Mouse (Mus musculus): ENCODE data around the gene Trim37. TPM values are rescaled to one million over a fixed set of nuclear protein-coding genes. Genes with fewer than 3 reads are reported as not detected.
A peak's percentile ranks its signal among the peaks of the same experiment; 100 is the strongest.

Gene Trim37
- 10.5 TPM in 2 replicates for polyA plus RNA-seq (2012; ENCODE audit: insufficient read depth, insufficient read length, missing spikeins)

DNA sequence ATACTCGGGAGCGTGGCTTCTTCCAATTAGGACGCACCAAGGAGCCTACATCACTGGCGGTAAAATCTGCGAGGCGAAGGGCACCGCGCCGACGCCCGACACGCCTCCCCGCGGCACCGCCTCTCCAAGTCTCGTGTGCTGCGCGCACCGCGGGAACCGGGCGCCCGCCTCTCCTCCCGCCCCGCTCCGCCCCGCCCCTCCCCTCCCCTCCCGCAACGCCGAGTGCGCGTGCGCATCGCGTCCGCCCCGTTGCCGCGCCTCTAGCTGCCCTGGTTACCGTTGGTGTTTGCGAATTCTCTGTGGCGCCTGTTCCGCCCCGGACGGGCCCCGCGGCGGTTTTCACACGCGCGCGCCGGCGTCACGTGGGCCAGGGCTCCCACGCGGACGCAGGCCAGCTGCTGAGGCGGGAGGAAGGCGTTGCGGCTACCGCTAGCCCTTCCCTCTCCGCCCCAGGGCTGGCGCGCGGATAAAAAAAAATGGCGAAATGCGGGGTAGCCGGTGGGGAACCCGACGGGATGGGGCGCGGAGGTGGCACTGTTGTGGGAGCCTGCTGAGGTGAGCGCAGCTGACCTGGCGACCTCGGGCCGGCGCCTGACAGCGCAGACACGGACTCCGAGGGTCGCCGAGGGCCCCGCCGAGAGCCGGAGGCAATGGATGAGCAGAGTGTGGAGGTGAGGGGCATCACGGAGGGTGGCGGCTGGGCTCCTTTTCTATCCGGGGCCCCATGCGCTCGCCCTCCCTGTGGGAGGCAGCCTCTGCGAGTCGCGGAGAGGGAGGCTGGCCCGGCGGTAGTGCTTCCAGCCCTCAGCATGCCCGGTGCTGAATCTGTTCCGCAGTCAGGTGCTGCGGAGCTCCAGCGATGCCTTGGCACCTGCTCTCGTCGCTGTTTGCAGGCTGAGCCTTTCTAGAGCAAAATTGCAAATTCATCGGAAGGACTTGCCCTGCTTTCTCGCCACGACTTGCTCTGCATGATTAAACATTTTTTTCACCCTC, at the start of gene Trim37:
TSS of gene Trim37 (plus strand) at position 254 of the 993 bp plus-strand sequence.
- Histone ChIP-seq H3K27ac (ENCODE audit: insufficient read depth, low read depth, low read length) (peak within 1 kb of the TSS; percentile 72), H3K4me1 (ENCODE audit: control insufficient read depth, insufficient read depth, low read length) (peaks cover 10% of the 10 kb centered on the region; the same call in 1 of the 2 replicates), H3K4me3 (ENCODE audit: insufficient read depth, low read length) (peak within 1 kb of the TSS; percentile 97)
- TF ChIP-seq POLR2A (IDR thresholded peaks at IDR 0.05; ENCODE audit: borderline replicate concordance, low read depth, low read length) (no peak), CTCF (IDR thresholded peaks at IDR 0.05; ENCODE audit: low read depth, low read length) (no peak)

DNA sequence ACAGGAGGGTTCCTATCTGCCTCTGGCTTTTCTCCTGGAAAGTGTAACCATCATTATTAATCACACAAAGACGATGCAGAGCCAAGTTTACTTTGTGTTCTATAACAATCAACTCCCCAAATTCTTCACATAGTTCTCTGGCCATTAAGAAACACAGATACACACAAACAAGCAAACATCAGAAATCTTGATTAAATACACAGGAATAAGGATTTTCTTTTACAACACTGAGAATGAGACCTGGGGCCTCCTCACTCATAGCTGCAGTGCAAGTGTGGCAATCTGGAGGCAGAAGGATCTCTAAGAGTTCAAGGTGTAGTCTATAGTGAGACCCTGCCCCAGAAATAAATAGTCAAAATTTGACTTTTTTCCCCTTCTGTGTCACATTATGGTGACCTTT, 43.2 kb upstream of the Trim37 start:
- Histone ChIP-seq H3K27ac (ENCODE audit: insufficient read depth, low read depth, low read length) (no peak overlapping the region), H3K4me1 (ENCODE audit: control insufficient read depth, insufficient read depth, low read length) (peaks cover 15% of the 10 kb centered on the region), H3K4me3 (ENCODE audit: insufficient read depth, low read length) (no peak overlapping the region)
- TF ChIP-seq POLR2A (IDR thresholded peaks at IDR 0.05; ENCODE audit: borderline replicate concordance, low read depth, low read length): no peak
- TF ChIP-seq CTCF (IDR thresholded peaks at IDR 0.05; ENCODE audit: low read depth, low read length): no peak

DNA sequence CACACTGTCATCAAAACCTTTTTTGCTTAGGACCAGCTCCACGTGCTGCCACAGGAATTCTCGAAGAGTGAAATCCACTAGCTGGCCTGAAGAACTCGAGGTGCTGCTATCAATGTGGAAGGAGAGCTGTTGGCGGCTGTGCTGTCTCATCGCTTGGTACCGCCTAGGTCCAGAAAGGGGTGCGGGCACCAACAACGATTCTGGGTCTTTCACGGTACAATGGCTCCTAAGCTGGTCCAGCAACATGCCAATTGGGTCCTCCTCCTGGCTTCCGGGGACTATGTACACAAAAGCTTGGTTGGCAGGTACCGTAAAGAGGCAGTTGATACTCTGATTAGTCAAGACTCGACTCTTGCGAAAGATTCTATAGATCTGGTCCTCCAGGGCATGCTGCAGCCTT, 41.4 kb upstream of the Trim37 start:
- no peak for TF ChIP-seq CTCF (IDR thresholded peaks at IDR 0.05; ENCODE audit: low read depth, low read length)
- TF ChIP-seq POLR2A (IDR thresholded peaks at IDR 0.05; ENCODE audit: borderline replicate concordance, low read depth, low read length): no peak
- peaks cover 15% of the 10 kb centered on the region for H3K4me1 ChIP-seq (ENCODE audit: control insufficient read depth, insufficient read depth, low read length)
- peak overlapping the region; percentile 78 for H3K4me3 ChIP-seq (ENCODE audit: insufficient read depth, low read length)
- no peak overlapping the region for H3K27ac ChIP-seq (ENCODE audit: insufficient read depth, low read depth, low read length)

DNA sequence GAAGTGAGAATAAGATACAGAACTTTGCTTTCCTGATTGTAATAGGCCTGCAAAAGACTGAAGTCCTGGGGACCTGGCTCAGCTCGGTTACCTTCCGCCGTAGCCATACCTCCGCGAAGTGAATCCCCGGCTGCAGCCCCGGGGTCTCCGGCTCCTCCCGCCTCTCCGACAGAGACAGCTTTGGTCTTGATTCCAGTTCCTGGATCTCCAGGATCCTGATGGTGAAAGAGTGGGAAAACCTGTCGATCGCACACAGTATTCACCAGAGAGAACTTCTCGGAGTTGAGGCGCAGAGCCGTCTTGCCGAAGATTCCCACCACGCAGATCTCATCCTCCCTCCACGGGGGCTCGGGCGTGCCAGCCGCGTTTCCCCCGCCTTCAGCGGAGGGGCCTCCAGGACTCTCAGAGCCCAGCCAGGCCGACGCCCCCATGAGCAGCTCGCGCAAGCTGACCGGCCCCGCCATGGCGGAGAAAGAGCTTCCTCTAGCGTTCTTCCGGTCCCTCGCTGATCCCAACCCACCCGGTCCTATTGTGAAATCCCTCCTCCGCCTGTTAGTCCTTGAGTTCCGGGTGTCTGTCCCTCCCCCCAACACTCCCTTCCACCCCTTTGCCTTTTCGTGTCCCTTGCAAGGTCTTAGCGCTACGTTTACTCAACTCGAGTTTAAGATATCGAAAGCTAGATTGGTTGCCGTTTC, 40.4 kb upstream of the Trim37 start, which contains the start of gene Smg8:
TSS of gene Smg8 (minus strand) at position 485 of the 695 bp plus-strand sequence.
- peak within 1 kb of the TSS; percentile 41 for H3K27ac ChIP-seq (ENCODE audit: insufficient read depth, low read depth, low read length)
- peak within 1 kb of the TSS; percentile 78 for H3K4me3 ChIP-seq (ENCODE audit: insufficient read depth, low read length)
- TF ChIP-seq CTCF (IDR thresholded peaks at IDR 0.05; ENCODE audit: low read depth, low read length) (no peak), POLR2A (IDR thresholded peaks at IDR 0.05; ENCODE audit: borderline replicate concordance, low read depth, low read length) (0 out of 2 replicates have a peak, but pooled peaks have one; percentile 52)
- peaks cover 15% of the 10 kb centered on the region for H3K4me1 ChIP-seq (ENCODE audit: control insufficient read depth, insufficient read depth, low read length)

DNA sequence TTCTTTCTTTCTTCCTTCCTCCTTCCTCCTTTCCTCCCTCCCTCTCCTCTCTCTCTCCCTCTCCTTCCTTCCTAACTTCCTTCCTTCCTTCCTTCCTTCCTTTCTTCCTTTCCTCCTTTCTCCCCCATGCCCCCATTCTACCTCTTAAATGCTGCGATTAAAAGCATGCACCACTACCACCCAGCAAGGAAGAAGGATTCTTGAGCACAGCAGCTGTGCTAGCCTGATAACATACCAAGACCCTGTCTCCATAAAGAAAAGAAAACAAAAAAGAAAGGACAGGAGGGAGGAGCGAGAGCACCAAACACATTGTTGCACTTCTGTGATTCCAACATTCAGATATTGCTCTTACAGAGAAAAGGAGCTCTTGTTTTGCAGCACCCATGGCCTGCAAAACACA, 39.7 kb upstream of the Trim37 start:
- Histone ChIP-seq H3K27ac (ENCODE audit: insufficient read depth, low read depth, low read length) (no peak overlapping the region), H3K4me1 (ENCODE audit: control insufficient read depth, insufficient read depth, low read length) (peaks cover 15% of the 10 kb centered on the region), H3K4me3 (ENCODE audit: insufficient read depth, low read length) (peak overlapping the region; percentile 78)
- no peak for TF ChIP-seq POLR2A (IDR thresholded peaks at IDR 0.05; ENCODE audit: borderline replicate concordance, low read depth, low read length)
- TF ChIP-seq CTCF (IDR thresholded peaks at IDR 0.05; ENCODE audit: low read depth, low read length): no peak

DNA sequence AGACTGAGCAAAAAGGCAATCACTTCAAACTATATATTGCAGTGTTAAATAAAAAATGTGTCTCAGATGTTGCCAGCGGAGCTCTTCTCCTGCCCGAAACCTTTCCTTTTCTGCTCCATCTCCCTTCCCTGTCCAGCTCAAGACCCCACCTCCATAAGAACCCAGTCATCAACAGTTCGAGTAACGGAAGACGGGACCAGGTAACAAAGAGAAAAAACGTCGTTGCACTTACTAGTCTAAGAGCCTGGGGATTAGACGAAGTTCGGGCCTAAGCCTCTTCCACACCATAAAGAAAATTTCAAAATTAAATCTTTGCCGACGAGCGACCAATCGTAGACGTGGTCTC, 18.5 kb upstream of the Trim37 start, which contains the start of gene Prr11:
TSS of gene Prr11 (minus strand) at position 300 of the 346 bp plus-strand sequence.
- TF ChIP-seq CTCF (IDR thresholded peaks at IDR 0.05; ENCODE audit: low read depth, low read length) (no peak), POLR2A (IDR thresholded peaks at IDR 0.05; ENCODE audit: borderline replicate concordance, low read depth, low read length) (no peak)
- H3K4me3 ChIP-seq (ENCODE audit: insufficient read depth, low read length): peak within 1 kb of the TSS; percentile 70

DNA sequence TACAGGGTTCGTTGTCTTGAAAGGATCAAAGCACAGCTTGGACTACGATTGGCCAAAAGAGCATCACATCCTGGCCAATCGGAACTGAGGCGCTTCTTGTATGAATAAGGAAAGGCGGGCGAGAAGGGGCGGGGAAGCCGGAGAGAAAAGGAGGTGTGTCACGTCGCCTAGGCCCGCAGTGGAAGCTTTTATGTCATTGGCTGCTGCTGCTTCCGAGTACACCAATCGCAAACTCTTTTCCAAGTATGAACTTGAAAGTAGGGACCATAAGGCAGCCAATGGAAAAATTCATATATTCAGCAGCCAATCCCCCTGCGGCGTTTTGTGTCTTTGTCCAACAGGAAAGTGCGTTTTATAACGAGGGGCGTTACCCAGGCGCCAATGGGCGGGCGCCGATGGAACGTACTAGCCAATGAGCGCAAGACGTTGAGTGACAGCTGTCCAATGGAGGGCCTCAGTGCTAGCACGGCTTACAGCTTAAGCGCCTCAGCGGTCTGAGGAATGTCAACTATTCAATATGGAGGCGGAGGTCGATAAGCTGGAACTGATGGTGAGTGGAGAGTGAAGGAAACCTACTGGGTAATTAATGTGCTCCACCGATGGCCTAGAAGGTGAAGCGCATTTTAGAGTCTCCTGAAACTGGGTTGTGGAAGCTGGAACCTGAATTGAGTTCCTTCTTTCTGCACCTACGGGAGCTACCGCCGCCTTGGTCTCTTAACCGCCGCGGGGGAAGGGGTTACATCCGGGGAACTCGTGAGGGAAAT, 17.9 kb upstream of the Trim37 start, which contains the start of gene Ska2:
TSS of gene Ska2 (plus strand) at position 480 of the 764 bp plus-strand sequence.
- H3K27ac ChIP-seq (ENCODE audit: insufficient read depth, low read depth, low read length): peak within 1 kb of the TSS; percentile 69
- no peak for TF ChIP-seq CTCF (IDR thresholded peaks at IDR 0.05; ENCODE audit: low read depth, low read length)
- no peak for TF ChIP-seq POLR2A (IDR thresholded peaks at IDR 0.05; ENCODE audit: borderline replicate concordance, low read depth, low read length)
- H3K4me3 ChIP-seq (ENCODE audit: insufficient read depth, low read length): peak within 1 kb of the TSS; percentile 70
- peaks cover 2% of the 10 kb centered on the region for H3K4me1 ChIP-seq (ENCODE audit: control insufficient read depth, insufficient read depth, low read length)

More for the DNA sequence above, 18.5 kb upstream of the Trim37 start, which contains the start of gene Prr11:
- peaks cover 2% of the 10 kb centered on the region for H3K4me1 ChIP-seq (ENCODE audit: control insufficient read depth, insufficient read depth, low read length)
- H3K27ac ChIP-seq (ENCODE audit: insufficient read depth, low read depth, low read length): peak within 1 kb of the TSS; percentile 69

DNA sequence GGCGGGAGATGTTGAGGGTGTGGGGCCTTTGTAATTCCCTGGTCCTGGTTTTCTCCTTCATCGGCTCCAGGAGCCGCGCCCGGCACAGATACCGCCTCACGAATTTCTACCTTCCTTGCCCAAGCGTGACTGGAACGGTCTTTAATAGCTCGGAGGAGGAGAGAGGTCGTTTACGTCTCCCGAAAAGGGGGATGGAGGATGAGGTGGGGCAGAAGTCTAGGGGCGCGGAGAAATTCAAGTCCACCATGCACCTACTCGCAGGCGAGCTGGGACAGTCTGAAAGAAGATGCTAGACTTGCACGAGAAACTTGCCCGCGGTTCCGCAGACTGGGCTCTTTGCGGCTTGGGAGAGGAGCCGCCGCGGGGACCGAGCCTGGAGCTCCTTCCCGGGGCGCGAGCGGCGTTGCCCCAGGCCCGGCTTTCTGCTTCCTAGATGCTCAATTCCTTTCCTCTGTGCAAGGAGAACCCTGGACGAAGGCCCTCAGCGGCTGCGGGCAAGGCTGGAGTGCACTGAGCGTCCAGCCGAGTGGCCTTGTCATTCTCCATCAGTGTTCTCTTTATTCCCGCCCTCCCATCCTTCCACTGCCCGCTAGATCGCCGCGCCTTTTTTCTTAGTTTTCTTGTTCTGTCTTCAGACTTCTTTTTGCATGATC, 17.2 kb upstream of the Trim37 start:
- Histone ChIP-seq H3K4me3 (ENCODE audit: insufficient read depth, low read length) (peak overlapping the region; percentile 70), H3K4me1 (ENCODE audit: control insufficient read depth, insufficient read depth, low read length) (peaks cover 2% of the 10 kb centered on the region), H3K27ac (ENCODE audit: insufficient read depth, low read depth, low read length) (peak overlapping the region; percentile 69)
- TF ChIP-seq POLR2A (IDR thresholded peaks at IDR 0.05; ENCODE audit: borderline replicate concordance, low read depth, low read length): no peak
- no peak for TF ChIP-seq CTCF (IDR thresholded peaks at IDR 0.05; ENCODE audit: low read depth, low read length)

Measured in bone marrow macrophage, adult 2 months (primary cell).